Mouse (Mus musculus): ENCODE measurements at regions not wholly inside any gene's neighbourhood (a gene's known extent, or its start where the extent isn't known, plus 50 kb on each side); places are given as distances from the start of the nearest gene placed in this dataset.

DNA sequence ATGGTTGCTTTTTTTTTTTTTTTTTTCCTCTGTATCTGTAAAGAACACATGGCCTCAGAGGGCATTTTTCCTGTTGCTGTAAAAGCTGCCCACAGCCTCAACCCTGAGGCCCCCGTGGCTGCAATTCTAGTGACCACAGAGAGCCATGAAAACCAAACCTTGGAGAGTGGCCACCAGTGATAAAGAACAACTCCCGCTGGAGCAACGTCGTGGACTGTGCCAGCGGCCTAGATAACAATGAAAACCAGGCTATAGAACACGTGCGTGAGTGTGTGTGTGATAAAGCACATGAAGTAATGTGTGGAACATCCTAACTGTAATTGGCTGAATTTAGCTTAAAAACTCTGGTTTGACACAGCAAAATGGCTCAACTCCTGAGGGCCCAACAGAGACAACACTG lies 392.9 kb upstream of the Igfbp3 start:
- TF ChIP-seq CTCF (IDR thresholded peaks at IDR 0.05; ENCODE audit: control insufficient read depth, insufficient read depth, insufficient read length): no peak
- no peak for TF ChIP-seq USF1 (IDR thresholded peaks at IDR 0.05; ENCODE audit: low read depth)
- no peak for TF ChIP-seq MYOG (IDR thresholded peaks at IDR 0.05; ENCODE audit: control insufficient read depth, extremely low read depth, insufficient read length)
- TF ChIP-seq CEBPB (IDR thresholded peaks at IDR 0.05; ENCODE audit: low read depth): no peak
- TF ChIP-seq MAX (IDR thresholded peaks at IDR 0.05): no peak
